Mouse (Mus musculus) lung, embryonic 15.5 days (tissue): ENCODE results near the gene Eif4e1b. TPM values are rescaled to one million over a fixed set of nuclear protein-coding genes. Genes with fewer than 3 reads are reported as not detected.
A peak's percentile ranks its signal among the peaks of the same experiment; 100 is the strongest.

Source experiments
- ATAC-seq: fragments of 200-750 bp; cut with Nextera tagmentation; 2 replicates; pipeline ENCODE4 v1.8.0; 2017; ENCODE audit warnings: moderate number of reproducible peaks, borderline replicate concordance; ENCODE audit not compliant: low FRiP score, low TSS enrichment; ENCODE audit errors: extremely low read depth
- H3K27ac ChIP-seq: fragments of 300-500 bp; sonication (generic); 2 replicates; pipeline ENCODE4 v1.5.1; 2015; ENCODE audit warnings: moderate library complexity, mild to moderate bottlenecking, inconsistent platforms
- H3K27me3 ChIP-seq: fragments of 300-500 bp; sonication (generic); 2 replicates; pipeline ENCODE4 v1.6.1; 2015; ENCODE audit warnings: inconsistent platforms
- H3K36me3 ChIP-seq: fragments of 300-500 bp; sonication (generic); 2 replicates; pipeline ENCODE4 v1.6.1; 2015; ENCODE audit warnings: inconsistent platforms
- H3K4me1 ChIP-seq: fragments of 300-500 bp; sonication (generic); 2 replicates; pipeline ENCODE4 v1.6.1; 2015; ENCODE audit warnings: inconsistent platforms
- H3K4me2 ChIP-seq: fragments of 300-500 bp; sonication (generic); 2 replicates; pipeline ENCODE4 v1.6.1; 2015; ENCODE audit warnings: inconsistent platforms, mild to moderate bottlenecking, moderate library complexity
- H3K4me3 ChIP-seq: fragments of 300-500 bp; sonication (generic); 2 replicates; pipeline ENCODE4 v1.5.1; 2015; ENCODE audit warnings: mild to moderate bottlenecking, inconsistent platforms
- H3K9ac ChIP-seq: fragments of 300-500 bp; sonication (generic); 2 replicates; pipeline ENCODE4 v1.6.1; 2015; ENCODE audit warnings: inconsistent platforms
- H3K9me3 ChIP-seq: fragments of 300-500 bp; sonication (generic); 2 replicates; pipeline ENCODE4 v1.6.1; 2016; ENCODE audit warnings: inconsistent platforms
- WGBS: fragments of 180-500 bp; shearing (Covaris S2); methylation state at CpG from one replicate; pipeline ENCODE4 v1.1.7; 2015; 5-methylcytosine and 5-hydroxymethylcytosine counted together
- polyA plus RNA-seq: library from polyadenylated mRNA; unstranded; fragments of >200 nt; fragmentation: Nextera tagmentation; extraction: Ambion mirVana; gene quantifications from 2 replicates; pipeline ENCODE4 v1.2.1, GENCODE M21; 2015

Gene Eif4e1b
- polyA plus RNA-seq = not detected in 2 replicates

DNA sequence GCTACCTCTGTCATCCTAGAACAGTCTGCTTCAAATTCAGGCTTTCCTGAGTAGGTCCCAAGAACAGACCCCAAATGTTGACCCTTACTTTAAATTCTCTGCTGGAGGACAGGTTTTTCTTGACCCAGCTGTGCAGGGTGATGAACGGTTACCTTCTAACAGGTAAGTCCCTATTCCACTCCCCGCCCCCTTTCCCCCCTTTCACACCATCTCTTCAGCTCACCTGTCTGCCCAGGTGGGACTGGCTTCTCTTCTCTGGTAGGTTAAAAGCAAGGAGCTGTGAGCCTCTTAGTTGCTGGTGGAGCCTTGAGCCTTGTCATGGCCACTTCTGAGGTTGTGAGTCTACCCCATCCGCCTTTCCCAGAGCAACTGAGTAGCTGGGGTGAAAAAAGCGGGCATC, at the start of gene Eif4e1b:
Gene Eif4e1b (plus strand): TSS at position 301 of the 400 bp plus-strand sequence.
- Histone ChIP-seq H3K9me3 (no peaks in the 10 kb centered on the region), H3K4me3 (no peak within 1 kb of the TSS), H3K27ac (no peak within 1 kb of the TSS), H3K9ac (no peak within 1 kb of the TSS), H3K4me2 (no peak within 1 kb of the TSS), H3K27me3 (no peaks in the 10 kb centered on the region), H3K36me3 (no peaks in the 10 kb centered on the region), H3K4me1 (no peaks in the 10 kb centered on the region)
- 76% methylated on average over 4 of the region's 4 CpGs for WGBS
- ATAC-seq = no peak

DNA sequence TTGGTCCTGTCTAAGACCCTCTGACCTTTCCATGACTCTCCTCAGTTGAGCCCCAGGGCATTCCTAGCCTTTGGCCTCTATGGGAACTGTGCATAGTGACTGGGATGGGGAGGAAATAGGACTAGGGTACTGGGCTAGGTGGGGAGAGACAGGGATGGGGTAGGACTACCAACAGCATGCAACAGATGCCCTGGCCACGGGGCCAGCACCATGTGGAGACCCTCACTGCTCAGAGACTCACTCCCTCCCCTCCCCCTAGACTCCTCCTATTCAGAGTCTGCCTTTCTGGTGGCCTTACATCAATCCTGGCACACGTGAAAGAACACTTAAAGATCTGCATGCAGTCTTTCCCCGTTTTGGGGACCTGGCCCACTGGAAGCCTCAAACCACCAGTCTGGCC, 46.9 kb upstream of the Eif4e1b start:
- H3K4me2 ChIP-seq = no peak overlapping the region
- H3K4me3 ChIP-seq = peak overlapping the region; percentile 39; the same call in 1 of the 2 replicates
- ATAC-seq = no peak
- no peaks in the 10 kb centered on the region for H3K9me3 ChIP-seq
- H3K4me1 ChIP-seq = peaks cover 7% of the 10 kb centered on the region
- no peak overlapping the region for H3K27ac ChIP-seq
- H3K36me3 ChIP-seq = no peaks in the 10 kb centered on the region
- 14% methylated on average over 3 of the region's 3 CpGs for whole genome bisulfite sequencing
- H3K27me3 ChIP-seq = peaks cover 50% of the 10 kb centered on the region
- no peak overlapping the region for H3K9ac ChIP-seq

DNA sequence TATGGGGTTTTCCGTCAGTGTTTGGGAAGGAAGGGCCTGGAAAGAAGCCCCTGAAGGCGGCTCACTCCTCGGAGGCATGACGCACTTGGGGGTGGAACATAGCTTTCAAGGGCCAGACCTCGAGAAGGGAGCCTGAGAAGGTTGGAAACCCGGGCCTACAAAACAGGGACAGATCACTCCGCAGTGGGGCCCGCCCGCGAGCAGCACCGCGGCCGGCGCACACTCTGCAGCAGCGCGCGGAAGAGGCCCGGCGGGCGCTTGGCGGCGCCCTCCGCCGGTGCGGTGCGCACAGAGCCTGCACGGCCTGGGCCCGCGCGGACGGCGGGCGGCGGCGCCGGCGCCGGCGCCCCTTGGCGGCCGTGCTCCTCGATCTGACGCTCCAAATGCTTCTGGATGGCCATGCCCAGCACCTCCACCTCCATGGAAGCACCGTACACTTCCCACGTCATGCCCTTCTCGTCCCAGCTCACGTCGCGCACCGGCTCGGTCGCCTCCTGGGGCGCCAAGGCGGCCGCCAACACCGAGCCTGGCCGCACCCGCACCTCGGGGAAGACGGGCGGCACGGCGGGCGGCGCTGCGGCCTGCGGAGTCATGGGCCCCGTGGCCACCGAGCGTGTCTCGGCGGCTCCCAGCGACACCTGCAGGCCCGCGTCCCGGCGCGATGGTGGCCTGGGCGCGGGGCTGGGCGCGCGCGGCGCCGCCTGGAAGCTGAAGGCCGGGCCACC, 46.1 kb upstream of the Eif4e1b start:
- H3K4me2 ChIP-seq = peak overlapping the region; percentile 67
- no peak overlapping the region; the same call in 1 of the 2 replicates for H3K9ac ChIP-seq
- no peaks in the 10 kb centered on the region for H3K9me3 ChIP-seq
- no peaks in the 10 kb centered on the region for H3K36me3 ChIP-seq
- H3K27me3 ChIP-seq = peaks cover 56% of the 10 kb centered on the region
- ATAC-seq = no peak
- no peak overlapping the region for H3K27ac ChIP-seq
- H3K4me3 ChIP-seq = peak overlapping the region; percentile 39
- peaks cover 7% of the 10 kb centered on the region for H3K4me1 ChIP-seq
- WGBS = under 1% methylated on average over 83 of the region's 87 CpGs

DNA sequence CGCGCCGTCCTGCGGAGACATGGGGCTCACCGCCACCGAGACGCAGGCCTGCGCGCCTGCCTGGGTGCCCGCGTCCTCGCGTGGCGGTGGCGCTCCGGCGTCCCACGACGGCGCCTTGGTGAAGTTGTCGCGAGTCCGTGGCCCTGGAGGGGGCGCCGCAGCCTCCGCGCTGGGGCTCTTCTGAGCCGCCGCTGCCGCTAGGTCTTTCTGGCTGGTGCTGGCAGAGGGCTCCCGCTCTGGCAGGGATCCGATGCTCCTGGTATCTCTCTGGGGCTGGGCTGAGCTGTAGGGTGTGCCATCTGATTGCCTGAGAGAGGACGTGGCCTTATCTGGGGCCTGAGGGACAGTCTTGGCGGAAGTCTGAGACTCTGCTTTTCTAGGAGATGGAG, 45.6 kb upstream of the Eif4e1b start:
- WGBS = 1% methylated on average over 26 of the region's 34 CpGs
- H3K9me3 ChIP-seq = no peaks in the 10 kb centered on the region
- H3K27ac ChIP-seq = no peak overlapping the region
- H3K4me2 ChIP-seq = peak overlapping the region; percentile 67
- H3K9ac ChIP-seq = no peak overlapping the region
- peak overlapping the region; percentile 39 for H3K4me3 ChIP-seq
- no peaks in the 10 kb centered on the region for H3K36me3 ChIP-seq
- H3K4me1 ChIP-seq = peaks cover 7% of the 10 kb centered on the region
- H3K27me3 ChIP-seq = peaks cover 57% of the 10 kb centered on the region
- no peak for ATAC-seq

DNA sequence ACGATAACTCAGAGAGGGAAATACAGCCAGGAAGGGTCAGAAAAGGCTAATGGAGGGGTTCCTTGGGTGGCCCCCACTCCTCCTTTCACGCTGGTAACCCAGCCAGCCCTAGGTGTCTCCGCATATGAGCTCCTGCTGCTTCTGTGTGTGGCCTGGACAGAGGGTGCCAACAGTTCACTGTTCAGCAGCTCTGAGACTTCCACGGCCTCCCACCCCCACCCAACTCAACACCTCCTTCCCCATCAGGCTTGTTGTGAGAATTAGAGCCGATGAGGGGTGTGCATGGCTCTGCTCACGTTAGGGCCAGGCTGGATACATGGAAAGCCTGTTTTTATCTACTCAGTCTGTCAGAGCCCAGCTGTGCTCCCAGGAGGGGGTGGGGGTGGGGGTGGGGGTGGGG, 37.7 kb upstream of the Eif4e1b start:
- no peaks in the 10 kb centered on the region for H3K9me3 ChIP-seq
- ATAC-seq = no peak
- peaks cover 10% of the 10 kb centered on the region for H3K4me1 ChIP-seq
- H3K4me3 ChIP-seq = no peak overlapping the region
- H3K4me2 ChIP-seq = no peak overlapping the region
- H3K9ac ChIP-seq = no peak overlapping the region
- H3K27me3 ChIP-seq = peaks cover 46% of the 10 kb centered on the region
- no peak overlapping the region for H3K27ac ChIP-seq
- 41% methylated on average over 6 of the region's 6 CpGs for WGBS
- H3K36me3 ChIP-seq = no peaks in the 10 kb centered on the region

DNA sequence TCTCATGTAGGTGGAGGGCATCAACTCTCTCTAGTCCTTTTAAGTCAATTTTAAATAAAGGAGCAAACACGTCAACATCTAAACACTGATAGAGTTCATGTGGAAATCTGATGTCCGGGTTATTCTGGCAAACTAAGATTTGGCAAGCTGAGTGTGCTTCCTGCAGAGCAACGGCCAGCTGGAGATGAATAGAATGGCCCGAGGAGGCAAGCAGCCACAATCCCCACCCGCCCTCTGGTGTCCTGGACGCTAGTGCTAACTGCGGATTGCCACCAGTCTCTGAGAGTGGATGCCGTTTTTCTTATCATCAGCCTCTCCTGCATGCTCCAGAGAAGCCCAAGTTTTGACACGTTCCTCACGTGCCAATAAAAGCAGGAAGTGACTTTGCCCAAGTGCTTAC, 36.9 kb upstream of the Eif4e1b start:
- Histone ChIP-seq H3K4me2 (no peak overlapping the region), H3K9me3 (no peaks in the 10 kb centered on the region), H3K9ac (no peak overlapping the region), H3K36me3 (no peaks in the 10 kb centered on the region), H3K4me3 (no peak overlapping the region), H3K27me3 (peaks cover 46% of the 10 kb centered on the region), H3K27ac (no peak overlapping the region), H3K4me1 (peaks cover 10% of the 10 kb centered on the region)
- ATAC-seq = no peak
- WGBS = 33% methylated on average over 10 of the region's 10 CpGs

DNA sequence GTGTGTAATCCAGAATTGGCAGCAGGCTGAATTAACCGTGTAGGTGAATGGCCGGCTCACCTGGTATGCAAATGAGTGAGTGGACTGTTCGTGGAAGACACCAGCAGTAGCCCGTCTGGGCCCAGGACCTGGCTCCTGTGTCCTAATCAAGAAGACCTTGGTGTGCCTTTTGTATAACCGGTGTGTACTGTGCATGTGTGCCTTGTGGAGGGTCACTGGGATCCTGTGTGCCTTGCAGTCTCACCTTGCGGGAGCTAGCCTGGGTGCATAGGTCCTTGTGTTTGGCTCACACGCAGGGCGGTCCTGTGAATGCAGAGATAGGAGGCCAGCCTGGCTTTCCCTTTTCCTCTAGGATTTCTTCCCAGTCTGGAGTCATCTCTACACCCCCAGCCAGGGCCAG, 35.6 kb upstream of the Eif4e1b start:
- 79% methylated on average over 8 of the region's 8 CpGs for WGBS
- Histone ChIP-seq H3K4me2 (no peak overlapping the region), H3K27me3 (peaks cover 42% of the 10 kb centered on the region), H3K4me1 (peaks cover 10% of the 10 kb centered on the region), H3K9me3 (no peaks in the 10 kb centered on the region), H3K4me3 (no peak overlapping the region), H3K36me3 (no peaks in the 10 kb centered on the region), H3K9ac (no peak overlapping the region), H3K27ac (no peak overlapping the region)
- ATAC-seq = no peak

DNA sequence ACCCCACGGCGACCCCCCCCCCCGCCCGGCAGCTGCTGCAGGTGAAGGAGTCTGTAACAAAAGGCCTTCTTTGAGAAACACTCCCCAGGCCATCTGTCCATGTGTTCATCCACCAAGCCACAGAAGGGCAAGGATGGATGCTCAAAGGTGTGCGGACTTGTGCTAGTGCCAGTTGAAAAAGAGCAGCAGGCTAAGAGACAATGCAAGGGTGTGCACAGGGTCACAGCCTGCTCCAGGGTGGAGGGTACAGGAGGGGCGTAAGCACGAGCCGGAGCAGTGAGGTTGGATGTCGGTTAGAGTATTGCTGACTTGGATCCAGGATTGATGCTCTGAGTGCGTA, 35.1 kb upstream of the Eif4e1b start:
- H3K27ac ChIP-seq = no peak overlapping the region
- H3K9ac ChIP-seq = no peak overlapping the region
- H3K27me3 ChIP-seq = peaks cover 44% of the 10 kb centered on the region
- 42% methylated on average over 10 of the region's 10 CpGs for WGBS
- H3K4me1 ChIP-seq = peaks cover 10% of the 10 kb centered on the region
- 0 out of 2 replicates have a peak overlapping the region, but pooled peaks have one; percentile 55 for H3K4me3 ChIP-seq
- H3K4me2 ChIP-seq = peak overlapping the region; percentile 93; the same call in 1 of the 2 replicates
- no peaks in the 10 kb centered on the region for H3K36me3 ChIP-seq
- peak; percentile 13; the same call in 1 of the 2 replicates for ATAC-seq
- H3K9me3 ChIP-seq = no peaks in the 10 kb centered on the region

DNA sequence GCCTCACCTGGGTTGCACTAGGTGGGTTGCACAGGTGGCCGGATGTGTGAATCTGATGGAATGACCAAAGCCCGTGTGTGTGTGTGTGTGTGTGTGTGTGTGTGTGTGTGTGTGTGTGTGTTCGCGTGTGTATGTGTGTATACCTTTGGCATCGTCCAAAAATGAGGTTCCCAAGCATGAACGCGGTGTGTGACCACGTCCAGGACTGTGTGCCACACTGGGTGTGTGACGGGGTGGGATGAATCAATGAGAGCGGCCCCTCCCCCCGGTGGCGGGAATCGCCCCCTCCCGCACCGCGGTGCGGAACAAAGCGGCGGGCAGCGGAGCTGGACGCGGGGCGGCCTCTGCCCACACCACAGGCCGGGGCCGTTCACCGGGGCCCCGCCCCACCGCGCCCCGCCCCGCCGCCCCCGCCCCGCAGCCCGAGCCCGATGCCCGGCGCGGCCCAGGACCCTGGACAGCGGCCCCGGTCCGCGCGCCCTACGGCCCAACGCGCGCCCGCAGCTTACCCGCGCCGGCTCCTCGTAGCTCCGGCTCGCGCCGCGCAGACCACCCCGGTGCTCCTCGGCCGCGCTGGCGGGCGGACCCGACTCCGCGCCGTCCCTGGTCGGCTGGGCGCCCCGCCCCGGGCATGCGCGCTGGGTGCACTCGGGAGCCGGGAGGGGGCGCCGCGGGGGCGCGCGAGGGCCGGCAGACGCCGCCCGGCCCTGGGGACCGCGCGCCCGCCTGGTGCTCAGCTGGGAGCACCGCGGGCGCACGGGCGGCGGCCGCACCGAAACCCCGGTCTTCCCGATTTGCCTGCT, 34.5 kb upstream of the Eif4e1b start:
- peak overlapping the region; percentile 55 for H3K4me3 ChIP-seq
- peaks cover 46% of the 10 kb centered on the region for H3K27me3 ChIP-seq
- H3K36me3 ChIP-seq = no peaks in the 10 kb centered on the region
- H3K9me3 ChIP-seq = no peaks in the 10 kb centered on the region
- H3K4me2 ChIP-seq = peak overlapping the region; percentile 93
- WGBS = 1% methylated on average over 48 of the region's 100 CpGs
- H3K4me1 ChIP-seq = peaks cover 10% of the 10 kb centered on the region
- H3K27ac ChIP-seq = no peak overlapping the region
- peak; percentile 71 for ATAC-seq
- H3K9ac ChIP-seq = no peak overlapping the region

DNA sequence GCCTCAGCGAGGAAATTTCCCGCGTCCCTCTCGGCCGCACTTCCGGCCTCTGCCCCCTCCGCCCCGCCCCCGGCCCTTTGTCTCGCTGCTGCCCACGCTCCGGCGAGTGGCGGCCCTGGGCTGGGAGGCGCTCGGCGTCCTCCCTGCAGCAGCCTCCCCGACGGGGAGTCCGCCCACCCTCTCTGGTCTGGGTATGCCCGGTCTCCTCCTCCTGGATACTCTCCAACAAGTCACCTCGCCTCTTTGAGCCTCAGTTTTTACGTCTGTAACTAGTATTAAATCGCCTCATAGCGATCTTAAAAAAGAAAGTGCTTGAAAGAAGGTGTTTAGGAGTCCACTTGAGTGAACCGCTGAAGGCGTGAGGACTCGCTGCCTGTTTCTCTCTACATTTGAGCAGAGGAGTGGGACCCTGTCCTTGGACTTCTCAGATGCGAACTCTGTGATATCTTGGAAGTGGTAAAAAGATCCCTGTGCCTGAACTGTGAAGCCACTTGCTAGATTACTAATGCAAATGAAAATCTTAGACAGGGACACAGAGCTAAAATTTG, 33.9 kb upstream of the Eif4e1b start, which contains the start of gene Gprin1:
Gene Gprin1 (minus strand): TSS at position 11 of the 548 bp plus-strand sequence.
- no peaks in the 10 kb centered on the region for H3K36me3 ChIP-seq
- peaks cover 46% of the 10 kb centered on the region for H3K27me3 ChIP-seq
- WGBS = 3% methylated on average over 29 of the region's 29 CpGs
- H3K9ac ChIP-seq = no peak within 1 kb of the TSS
- H3K4me2 ChIP-seq = peak within 1 kb of the TSS; percentile 93
- no peak within 1 kb of the TSS for H3K27ac ChIP-seq
- H3K4me1 ChIP-seq = peaks cover 10% of the 10 kb centered on the region
- peak within 1 kb of the TSS; percentile 55 for H3K4me3 ChIP-seq
- ATAC-seq = peak; percentile 51; the same call in 1 of the 2 replicates
- H3K9me3 ChIP-seq = no peaks in the 10 kb centered on the region

DNA sequence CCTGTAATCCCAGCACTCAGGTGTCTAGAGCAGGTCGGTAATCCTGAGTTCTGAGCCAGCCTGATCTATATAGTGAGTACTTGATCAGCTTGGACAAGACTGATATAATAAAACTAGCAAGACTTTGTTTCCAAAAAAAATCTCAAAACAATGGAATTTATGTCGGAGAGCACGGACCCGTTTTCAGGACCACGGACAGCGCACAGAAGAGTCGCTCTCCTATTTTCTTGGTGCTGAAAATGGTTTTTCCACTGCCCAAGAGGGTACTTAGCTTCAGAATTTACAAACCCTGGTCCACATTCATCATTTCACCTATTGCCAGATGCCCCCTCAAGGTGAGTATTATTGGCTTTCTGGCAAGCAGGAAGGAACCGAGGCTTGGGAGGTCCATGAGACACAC, 33.1 kb upstream of the Eif4e1b start:
- no peak for ATAC-seq
- 2% methylated on average over 8 of the region's 8 CpGs for WGBS
- peaks cover 52% of the 10 kb centered on the region for H3K27me3 ChIP-seq
- no peak overlapping the region for H3K4me3 ChIP-seq
- H3K4me2 ChIP-seq = no peak overlapping the region
- H3K9me3 ChIP-seq = no peaks in the 10 kb centered on the region
- no peak overlapping the region for H3K9ac ChIP-seq
- peaks cover 10% of the 10 kb centered on the region for H3K4me1 ChIP-seq
- H3K36me3 ChIP-seq = no peaks in the 10 kb centered on the region
- H3K27ac ChIP-seq = no peak overlapping the region

DNA sequence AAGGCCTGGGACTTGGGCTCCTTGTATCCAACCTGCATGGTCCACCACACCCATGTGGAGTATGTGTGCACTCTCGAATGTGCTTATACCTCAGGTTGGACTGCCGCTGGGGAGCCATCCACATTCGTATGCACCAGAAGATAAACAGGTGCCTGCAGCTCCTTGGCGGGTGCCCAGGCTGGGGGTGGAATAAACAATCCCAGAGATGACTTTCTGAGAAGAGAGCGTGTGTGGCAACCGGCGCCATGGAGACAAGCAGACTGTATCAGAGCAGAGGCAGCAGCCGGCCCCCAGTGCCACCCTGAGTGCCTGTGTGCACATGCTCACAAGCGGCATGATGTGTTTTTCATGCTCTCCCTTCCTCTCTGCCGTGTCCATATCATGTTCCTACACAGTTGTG, 31.1 kb upstream of the Eif4e1b start:
- no peak overlapping the region for H3K9ac ChIP-seq
- H3K4me2 ChIP-seq = no peak overlapping the region
- WGBS = 62% methylated on average over 10 of the region's 10 CpGs
- H3K36me3 ChIP-seq = no peaks in the 10 kb centered on the region
- ATAC-seq = no peak
- H3K27ac ChIP-seq = no peak overlapping the region
- no peaks in the 10 kb centered on the region for H3K9me3 ChIP-seq
- peaks cover 55% of the 10 kb centered on the region for H3K27me3 ChIP-seq
- no peak overlapping the region for H3K4me3 ChIP-seq
- peaks cover 12% of the 10 kb centered on the region for H3K4me1 ChIP-seq
